Comparison of ENCODE assay signal across 10 mouse cellular contexts in the genomic region with DNA sequence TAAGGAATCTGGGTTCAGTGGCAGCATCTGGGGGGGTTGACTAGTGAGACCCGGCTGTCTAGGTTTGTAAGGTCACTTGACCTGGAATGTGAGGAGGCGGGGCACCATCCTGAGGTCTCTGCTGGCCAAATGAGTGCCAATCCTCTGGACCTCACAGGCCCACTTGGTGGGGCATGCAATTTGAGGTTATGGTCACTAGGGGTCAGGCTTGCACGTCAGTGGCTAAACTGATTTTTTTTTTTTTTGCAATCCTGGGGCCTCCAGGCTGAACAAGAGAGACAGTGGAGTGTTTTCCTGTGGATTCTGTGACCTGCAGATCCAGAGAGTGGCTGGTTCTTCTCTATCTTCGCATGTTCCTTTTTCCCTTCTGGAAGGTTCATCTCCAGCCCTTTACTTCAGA.
DNase-seq lines count a peak whose midpoint lies in the region; TF ChIP-seq lines count a peak whose summit lies in the region.
"Had no signal": no experiment of that assay in that cellular context is flagged by ENCODE, and none has a peak within 500 bp of the region (broad histone marks: within the 10 kb centered on the region; RNA-seq: fewer than 3 reads in every experiment).

No protein-coding gene starts in this region.

- no peak for TF ChIP-seq POLR2A in liver, adult 2 months (IDR thresholded peaks at IDR 0.05; ENCODE audit: extremely low read depth, insufficient read depth, low read length)

- WGBS in liver, adult 2 months, result 74% methylated on average over 4 of the region's 4 CpGs

- peaks cover 5% of the 10 kb centered on the region for H3K4me1 ChIP-seq in liver, adult 2 months (ENCODE audit: control insufficient read depth, insufficient read depth, low read length)
- H3K4me1 ChIP-seq in E14TG2a.4 (replicated peaks; ENCODE audit: low read depth, low read length), result 0 out of 2 replicates have a peak, but pooled peaks cover 5% of the 10 kb centered on the region

- peak; percentile 76 for TF ChIP-seq CTCF in gastrocnemius, adult 2 months (IDR thresholded peaks at IDR 0.05)
- peak; percentile 77 for TF ChIP-seq CTCF in liver, adult 2 months (IDR thresholded peaks at IDR 0.05; ENCODE audit: low read depth, low read length)
- peak; percentile 88 for TF ChIP-seq CTCF in E14TG2a.4 (conservative IDR thresholded peaks at IDR 0.05; ENCODE audit: low read length)

- H3K27ac ChIP-seq in gastrocnemius, adult 2 months, result no peak overlapping the region
- no peak overlapping the region for H3K27ac ChIP-seq in liver, adult 2 months (replicated peaks; ENCODE audit: insufficient read depth, low read depth, low read length)
- H3K27ac ChIP-seq: neural tube, embryonic 13.5 days had no signal

- 0 out of 2 replicates have a peak, but pooled peaks cover 2% of the 10 kb centered on the region for H3K27me3 ChIP-seq in liver, adult 2 months (ENCODE audit: control insufficient read depth, insufficient read depth, low read length)
- H3K27me3 ChIP-seq in E14TG2a.4 (ENCODE audit: insufficient read depth, low read length), result peaks cover 18% of the 10 kb centered on the region

- no peak overlapping the region for H3K9ac ChIP-seq in liver, adult 2 months (ENCODE audit: low read depth, low read length)
- H3K9ac ChIP-seq: neural tube, embryonic 13.5 days had no signal

- H3K79me2 ChIP-seq in liver, adult 2 months (ENCODE audit: control insufficient read depth, insufficient read depth, low read length), result no peaks in the 10 kb centered on the region

- no peaks in the 10 kb centered on the region for H3K9me3 ChIP-seq in E14TG2a.4 (ENCODE audit: low read length)
- H3K9me3 ChIP-seq: neural tube, embryonic 13.5 days had no signal

- H3K4me3 ChIP-seq in gastrocnemius, adult 2 months, result no peak overlapping the region
- H3K4me3 ChIP-seq in liver, adult 2 months (ENCODE audit: insufficient read depth, low read depth, low read length), result no peak overlapping the region
- no peak overlapping the region for H3K4me3 ChIP-seq in E14TG2a.4 (replicated peaks; ENCODE audit: low read length)
- H3K4me3 ChIP-seq: erythroblast, embryonic 14.5 days; neural tube, embryonic 13.5 days had no signal

- H3K36me3 ChIP-seq in liver, adult 2 months (ENCODE audit: control insufficient read depth, insufficient read depth, low read length), result no peaks in the 10 kb centered on the region
- H3K36me3 ChIP-seq in E14TG2a.4 (ENCODE audit: insufficient read depth, low read length), result no peaks in the 10 kb centered on the region
- H3K36me3 ChIP-seq: neural tube, embryonic 13.5 days had no signal

- DNase-seq in gastrocnemius, adult 2 months, result peak; percentile 38
- DNase-seq in gastrocnemius, postnatal 14 days, result no peak
- DNase-seq in liver, adult 2 months (ENCODE audit: extremely low read depth, low read depth, low spot score), result no peak
- DNase-seq in liver, result no peak
- peak; percentile 33 for DNase-seq in lung, postnatal 10 days
- DNase-seq in gastrocnemius, adult 18-20 months (ENCODE audit: low spot score), result no peak
- DNase-seq in gastrocnemius, postnatal 4 days (ENCODE audit: low spot score in 2 of 2), result no peak

- intact Hi-C loops in gastrocnemius, adult 2 months (cut with DNase I), result loop anchor here (2.0 kb wide), 1 partner anchor 879 kb away; no protein-coding TSS in a partner anchor
- intact Hi-C loops in gastrocnemius, postnatal 14 days (cut with DNase I; ENCODE audit: low total_unique reads), result no loop called here

Comparison
In these comparisons a context has a peak if more than half of its experiments do, and no peak if none do; other contexts are left out.
1. DNase-seq: peak in gastrocnemius, adult 2 months (single experiment) and lung, postnatal 10 days (single experiment); none in gastrocnemius, postnatal 14 days (single experiment), liver, adult 2 months (single experiment), liver (single experiment), gastrocnemius, adult 18-20 months (single experiment) and gastrocnemius, postnatal 4 days (0 of 2).
2. Peak in every context shown above with its lines, with median percentiles within 50 percentile points of each other: CTCF ChIP-seq.